Mouse (Mus musculus): ENCODE measurements around the gene Spag5.

Gene Spag5

DNA sequence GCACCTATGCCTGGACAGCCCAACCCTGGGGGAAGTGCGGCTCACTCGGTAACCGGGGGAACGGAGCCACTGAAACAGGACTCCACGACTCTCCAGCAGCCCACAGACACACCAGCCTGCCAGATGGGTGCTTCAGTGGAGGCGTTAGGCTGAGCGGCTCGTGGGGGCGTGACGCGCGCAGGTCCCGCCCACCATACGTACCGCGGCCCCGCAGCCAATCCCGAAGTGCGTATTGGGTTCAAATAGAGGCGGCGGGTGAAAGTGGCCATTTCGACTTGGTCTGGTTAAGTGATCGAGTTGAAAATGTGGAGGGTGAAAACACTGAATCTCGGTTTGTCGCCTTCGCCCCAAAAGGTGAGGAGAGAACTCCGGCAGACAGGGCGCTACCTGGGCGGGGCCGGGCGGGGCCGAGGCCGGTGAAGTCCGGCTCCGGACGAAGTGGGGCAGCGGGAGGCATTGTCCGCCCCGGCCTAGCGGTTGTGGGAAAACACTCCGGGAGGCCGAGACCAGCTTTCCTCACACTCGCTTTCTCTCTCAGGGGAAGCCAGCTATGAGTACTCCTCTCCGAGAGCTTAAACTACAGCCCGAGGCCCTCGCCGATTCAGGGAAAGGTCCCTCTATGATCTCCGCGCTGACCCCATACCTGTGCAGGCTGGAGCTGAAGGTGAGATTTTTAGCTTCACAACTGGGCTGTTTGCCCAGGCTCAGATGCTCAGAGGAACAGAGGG, at the start of gene Spag5:
Gene Spag5 (plus strand): TSS at position 173 of the 728 bp plus-strand sequence.
- DNase-seq (ENCODE audit: low spot score) = peak; percentile 91

GRCm38 (mm10) chr11:78256618-78257017, 44.7 kb upstream of the Spag5 start:
- DNase-seq (ENCODE audit: low spot score) = no peak

DNA sequence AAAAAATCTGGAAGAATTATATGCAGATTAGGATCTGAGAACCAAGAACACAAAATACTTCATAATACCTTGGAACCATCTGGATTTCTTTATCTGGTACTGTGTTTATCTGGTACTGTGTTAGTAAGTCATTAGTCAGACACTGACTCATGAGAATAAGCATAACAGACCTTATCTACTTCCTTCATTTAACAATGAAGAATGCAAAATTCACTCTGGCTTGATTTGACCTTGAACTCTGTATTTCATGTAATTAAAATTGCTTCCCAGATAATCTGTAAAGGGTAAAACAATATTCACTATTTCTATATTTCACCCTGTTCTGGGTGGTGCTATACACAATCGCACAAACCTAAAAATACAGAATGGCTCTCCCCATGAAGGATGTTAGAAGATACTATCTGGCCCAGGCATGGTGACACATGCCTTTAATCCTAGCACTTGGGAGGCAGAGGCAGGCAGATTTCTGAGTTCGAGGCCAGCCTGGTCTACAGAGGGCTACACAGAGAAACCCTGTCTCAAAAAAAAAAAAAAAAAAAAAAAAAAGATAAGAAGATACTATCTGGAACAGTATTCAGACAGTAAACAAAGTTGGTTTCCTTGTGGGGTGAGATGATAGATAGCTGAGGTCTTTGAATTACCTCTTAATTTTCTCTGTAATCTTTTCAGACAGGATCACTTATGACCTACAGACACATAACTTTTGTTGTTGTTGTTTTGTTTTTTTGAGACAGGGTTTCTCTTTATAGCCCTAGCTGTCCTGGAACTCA, 40.7 kb upstream of the Spag5 start:
- no peak for DNase-seq (ENCODE audit: low spot score)

GRCm38 (mm10) chr11:78261380-78262352, 39.7 kb upstream of the Spag5 start, which contains the start of gene 2610507B11Rik:
Gene 2610507B11Rik, plus strand, starts transcription at chr11:78261752.
- DNase-seq (ENCODE audit: low spot score) = peak; percentile 93

DNA sequence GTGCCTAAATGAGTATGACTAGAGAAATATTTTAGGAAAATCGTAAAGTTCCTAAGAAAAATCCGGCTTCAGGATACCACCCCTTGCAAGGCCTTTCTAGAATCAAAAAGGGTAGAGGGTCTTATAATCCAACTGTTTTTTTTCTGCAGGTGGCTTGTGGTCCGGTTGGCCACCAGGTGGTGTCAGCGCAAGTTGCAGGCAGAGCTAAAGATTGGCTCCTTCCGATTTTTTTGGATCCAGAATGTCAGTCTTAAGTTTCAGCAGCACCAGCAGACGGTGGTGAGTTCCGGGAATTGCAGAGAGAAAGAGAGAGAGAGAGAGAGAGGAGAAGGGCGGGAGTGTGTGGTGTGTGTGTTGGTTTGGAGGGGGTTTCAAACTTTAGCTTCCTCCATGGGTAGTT, 38.8 kb upstream of the Spag5 start:
- peak; percentile 63 for DNase-seq (ENCODE audit: low spot score)

GRCm38 (mm10) chr11:78265571-78265970, 35.8 kb upstream of the Spag5 start:
- no peak for DNase-seq (ENCODE audit: low spot score)

- DNase-seq (ENCODE audit: low spot score) = no peak
These were observed 29.3 kb upstream of the Spag5 start for GRCm38 (mm10) chr11:78271986-78272385.

DNA sequence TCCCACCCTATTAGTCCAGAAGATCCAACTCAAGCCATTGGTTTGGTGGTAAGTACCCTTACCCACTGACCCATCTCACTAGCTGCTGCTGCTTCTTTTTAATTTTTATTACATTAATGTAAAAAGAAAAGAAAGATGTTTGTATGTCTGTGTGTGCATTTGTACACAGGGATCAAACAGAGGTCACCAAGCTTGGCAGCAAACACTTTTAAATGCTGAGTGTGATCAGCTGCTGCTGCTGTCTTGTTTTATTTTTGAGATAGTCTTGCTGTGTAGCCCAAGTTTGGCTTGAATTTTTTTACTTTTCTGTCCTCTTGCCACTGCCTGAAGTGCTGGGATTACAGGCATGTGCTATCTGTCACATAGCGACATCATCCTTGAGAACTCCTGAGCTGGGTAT, 25.7 kb upstream of the Spag5 start:
- DNase-seq (ENCODE audit: low spot score) = no peak

GRCm38 (mm10) chr11:78276169-78276568, 25.2 kb upstream of the Spag5 start:
- peak; percentile 10 for DNase-seq (ENCODE audit: low spot score)

GRCm38 (mm10) chr11:78278853-78279252, 22.5 kb upstream of the Spag5 start:
- DNase-seq (ENCODE audit: low spot score) = no peak

DNA sequence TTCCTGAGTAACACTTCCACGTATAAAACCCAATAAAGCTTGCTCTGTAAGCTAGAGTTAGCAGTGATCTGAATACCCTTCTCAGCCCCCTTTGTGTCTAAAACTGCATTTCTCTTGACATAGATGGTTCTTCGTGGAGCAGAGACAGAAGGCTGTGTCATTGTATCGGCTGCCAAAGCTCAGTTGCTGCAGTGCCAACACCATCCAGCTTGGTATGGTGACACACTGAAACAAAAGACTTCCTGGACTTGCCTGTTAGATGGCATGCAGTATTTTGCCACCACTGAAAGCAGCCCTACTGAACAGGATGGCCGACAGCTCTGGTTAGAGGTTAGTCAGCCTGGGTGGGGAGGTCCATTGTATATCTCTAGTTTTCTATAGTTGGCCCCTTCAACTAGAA, 21.7 kb upstream of the Spag5 start:
- DNase-seq (ENCODE audit: low spot score) = no peak

DNA sequence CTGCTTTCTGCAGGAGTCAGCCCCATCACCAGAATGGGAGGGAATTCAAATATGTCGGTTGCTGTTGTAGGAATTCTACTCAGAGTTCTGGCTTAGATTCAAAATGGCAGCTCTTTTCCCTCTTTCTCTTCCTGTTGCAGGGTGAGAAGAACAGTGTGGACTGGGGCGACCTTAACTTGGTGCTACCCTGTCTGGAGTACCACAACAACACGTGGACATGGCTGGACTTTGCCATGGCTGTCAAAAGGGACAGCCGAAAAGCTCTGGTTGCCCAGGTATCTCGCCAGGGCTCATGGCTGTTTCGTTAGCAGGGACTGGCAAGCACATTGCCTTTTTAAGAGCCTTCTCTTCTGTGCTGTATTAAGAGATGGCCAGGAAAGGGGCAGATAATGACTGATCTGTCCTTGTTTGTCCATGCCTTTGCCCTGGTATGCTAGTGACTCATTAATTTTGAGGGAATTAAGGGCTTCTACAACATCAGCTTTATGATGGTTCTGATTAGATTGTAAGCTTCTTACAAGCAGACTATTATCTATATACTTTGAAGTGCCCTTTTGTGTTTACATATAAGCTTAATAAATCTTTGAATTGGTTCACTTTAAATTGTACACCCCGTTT, 12.1 kb upstream of the Spag5 start:
- no peak for DNase-seq (ENCODE audit: low spot score)

GRCm38 (mm10) chr11:78290654-78291053, 10.7 kb upstream of the Spag5 start, which contains the start of gene BC030499:
Gene BC030499, plus strand, starts transcription at chr11:78290841.
- DNase-seq (ENCODE audit: low spot score) = no peak

DNA sequence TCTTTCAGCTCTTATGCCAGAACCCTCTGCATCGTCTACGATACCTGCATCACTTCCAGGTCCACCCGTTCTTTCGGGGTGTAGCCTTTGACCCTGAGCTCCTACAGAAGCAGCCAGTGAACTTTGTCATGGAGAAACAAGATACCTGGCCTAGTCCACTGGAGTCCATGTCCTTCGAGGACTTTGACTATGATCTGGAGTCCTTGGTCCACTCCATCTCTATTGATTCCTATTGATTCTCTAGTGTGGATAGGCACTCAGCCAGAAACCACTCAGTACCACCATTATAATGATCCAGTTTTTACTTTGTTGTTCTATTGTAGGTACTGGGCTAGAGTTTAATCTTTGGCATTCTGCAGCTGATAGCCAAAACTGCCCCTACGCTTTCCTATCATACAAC, 6.7 kb upstream of the Spag5 start:
- DNase-seq (ENCODE audit: low spot score) = no peak

DNA sequence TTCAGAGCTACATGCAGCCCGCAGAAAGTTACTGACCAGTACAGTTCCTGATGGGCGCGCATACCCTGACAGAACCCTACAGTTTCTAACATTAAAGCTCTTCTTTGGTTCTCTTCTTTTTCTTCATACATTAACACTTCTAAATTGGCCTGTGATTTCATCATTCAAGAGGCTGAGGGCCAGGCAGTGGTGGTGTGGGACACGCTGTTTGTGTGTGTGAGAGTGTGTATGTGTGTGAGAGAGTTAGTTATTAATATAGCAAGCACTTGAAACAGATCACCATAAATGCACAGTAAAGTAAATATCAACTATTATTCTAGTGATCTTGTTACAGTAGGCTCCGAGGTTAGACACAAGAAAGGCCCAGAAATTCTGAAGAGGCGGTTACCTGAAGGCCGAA, 412 bp upstream of the Spag5 start:
- no peak for DNase-seq (ENCODE audit: low spot score)

DNA sequence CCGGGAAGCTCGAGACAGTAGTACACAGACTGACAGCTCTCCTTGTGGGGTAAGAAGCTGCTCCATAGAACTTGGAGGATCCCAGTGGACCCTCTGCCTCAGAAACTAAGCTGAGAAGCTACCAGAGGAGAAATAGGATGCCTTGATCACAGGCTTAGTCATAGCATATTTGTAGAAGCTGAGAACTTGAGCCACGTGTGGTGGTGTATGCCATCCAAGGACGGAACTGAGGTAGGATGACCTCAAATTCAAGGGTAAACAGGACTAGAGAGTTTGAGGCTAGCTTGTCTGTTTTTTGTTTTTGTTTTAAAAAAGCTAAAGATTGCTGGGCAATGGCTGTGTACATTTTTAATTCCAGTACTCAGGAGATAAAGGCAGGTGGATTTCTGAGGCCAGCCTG, 3.9 kb downstream of the Spag5 start:
- DNase-seq (ENCODE audit: low spot score) = no peak

DNA sequence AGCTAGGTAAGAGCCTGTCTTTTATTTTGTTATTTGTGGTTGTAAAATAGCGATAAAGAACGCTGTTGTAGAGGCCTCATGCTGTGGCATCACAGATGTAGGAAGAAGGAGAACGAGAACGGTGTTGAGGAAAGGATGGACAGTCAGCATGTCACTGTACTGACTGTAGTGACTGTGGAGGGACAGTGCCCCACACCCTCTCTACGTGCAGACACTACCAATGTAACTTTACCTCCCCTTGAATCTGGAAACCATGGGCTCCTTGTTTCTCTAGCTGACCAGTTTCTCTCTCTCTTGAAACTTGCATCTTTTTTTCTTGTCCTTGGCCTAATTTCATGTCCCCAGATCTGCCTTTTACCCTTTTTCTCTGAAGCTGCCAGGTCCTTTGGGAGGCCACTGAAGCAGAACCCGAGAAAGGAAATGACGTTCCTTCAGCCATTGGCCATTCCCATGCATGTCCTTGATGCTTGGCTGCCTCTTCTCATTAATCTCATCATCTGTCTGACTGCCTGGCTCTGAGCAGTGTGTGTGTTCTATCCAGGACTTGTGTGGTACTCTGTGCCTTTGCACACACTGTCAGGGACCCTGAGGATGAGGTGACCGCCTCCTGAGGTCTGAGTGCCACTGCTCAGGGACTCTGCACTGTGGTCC, 9.7 kb downstream of the Spag5 start:
- DNase-seq (ENCODE audit: low spot score) = no peak

DNA sequence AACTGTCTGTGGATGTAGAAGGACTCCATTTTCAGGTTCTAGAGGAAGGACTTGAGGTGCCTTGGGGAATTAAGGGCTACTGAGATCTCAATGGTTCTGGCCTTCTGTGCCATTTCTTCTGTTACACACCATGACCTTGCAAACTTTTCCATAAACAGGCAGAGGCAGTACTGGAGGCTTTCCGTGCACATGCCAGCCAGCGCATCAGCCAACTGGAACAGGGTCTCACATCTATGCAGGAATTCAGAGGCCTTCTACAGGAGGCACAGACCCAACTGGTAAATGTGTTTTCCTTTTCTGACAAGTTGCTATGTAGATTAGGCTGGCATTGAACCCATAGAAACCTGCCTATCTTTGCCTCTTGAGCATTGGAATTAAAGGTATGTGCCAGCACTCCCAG, 12.3 kb downstream of the Spag5 start:
- DNase-seq (ENCODE audit: low spot score) = no peak

DNA sequence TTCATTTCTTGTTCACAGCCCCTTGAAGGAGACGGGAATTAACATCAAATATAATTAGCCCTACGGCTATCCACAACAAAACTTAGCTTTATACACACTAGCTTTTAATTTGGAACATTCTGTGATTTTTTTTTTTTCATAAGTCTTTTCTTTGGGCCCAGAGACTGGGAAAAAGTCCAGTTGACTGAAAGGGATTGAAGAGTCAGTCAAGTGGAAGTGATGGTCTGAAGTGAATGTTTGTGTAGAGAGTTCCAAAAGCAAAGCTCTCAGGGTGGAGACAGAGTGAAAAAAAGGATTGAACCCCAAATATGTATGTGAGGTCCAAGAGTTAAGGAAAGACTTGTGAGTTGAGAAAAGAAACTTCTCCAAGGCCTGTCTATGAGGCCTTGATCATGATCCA, 17.1 kb downstream of the Spag5 start:
- no peak for DNase-seq (ENCODE audit: low spot score)

DNA sequence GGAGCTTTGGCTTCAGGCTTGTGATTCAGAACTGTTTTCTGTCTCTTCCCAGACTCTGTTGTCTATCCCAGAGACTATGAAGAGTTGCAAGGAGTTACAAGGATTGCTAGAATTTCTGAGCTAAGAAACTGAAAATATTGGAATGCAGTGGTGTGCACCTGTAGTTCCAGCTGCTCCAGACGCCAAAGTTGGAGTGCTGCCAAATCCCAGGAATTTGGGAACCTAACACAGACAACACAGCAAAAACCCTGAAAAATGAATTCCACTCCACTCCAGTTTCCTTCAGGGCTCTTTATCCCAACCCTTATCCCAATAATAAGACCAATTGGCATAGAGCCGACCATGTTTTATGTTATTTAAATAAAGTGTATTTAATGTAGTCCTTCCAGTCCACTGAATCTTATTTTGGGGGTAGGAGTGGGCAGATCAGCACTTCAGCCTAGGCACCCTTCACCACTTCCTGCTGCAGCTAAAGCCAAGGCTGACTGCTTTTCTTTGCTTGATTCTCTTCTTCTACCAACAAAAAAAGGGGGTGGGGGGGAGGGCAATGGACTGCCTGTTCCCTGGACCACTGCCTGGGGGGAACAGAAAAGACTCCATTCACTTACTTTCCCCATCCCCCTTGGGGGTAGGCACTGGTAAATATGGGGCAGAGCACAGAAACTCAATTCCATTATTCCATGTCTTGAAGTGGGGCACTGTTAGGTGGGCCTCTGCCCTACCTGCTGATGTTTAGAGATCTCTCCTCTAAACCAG, 20.9 kb downstream of the Spag5 start:
- DNase-seq (ENCODE audit: low spot score) = no peak
